Mouse (Mus musculus): ENCODE data around the gene Il3ra.

The Il3ra gene

DNA sequence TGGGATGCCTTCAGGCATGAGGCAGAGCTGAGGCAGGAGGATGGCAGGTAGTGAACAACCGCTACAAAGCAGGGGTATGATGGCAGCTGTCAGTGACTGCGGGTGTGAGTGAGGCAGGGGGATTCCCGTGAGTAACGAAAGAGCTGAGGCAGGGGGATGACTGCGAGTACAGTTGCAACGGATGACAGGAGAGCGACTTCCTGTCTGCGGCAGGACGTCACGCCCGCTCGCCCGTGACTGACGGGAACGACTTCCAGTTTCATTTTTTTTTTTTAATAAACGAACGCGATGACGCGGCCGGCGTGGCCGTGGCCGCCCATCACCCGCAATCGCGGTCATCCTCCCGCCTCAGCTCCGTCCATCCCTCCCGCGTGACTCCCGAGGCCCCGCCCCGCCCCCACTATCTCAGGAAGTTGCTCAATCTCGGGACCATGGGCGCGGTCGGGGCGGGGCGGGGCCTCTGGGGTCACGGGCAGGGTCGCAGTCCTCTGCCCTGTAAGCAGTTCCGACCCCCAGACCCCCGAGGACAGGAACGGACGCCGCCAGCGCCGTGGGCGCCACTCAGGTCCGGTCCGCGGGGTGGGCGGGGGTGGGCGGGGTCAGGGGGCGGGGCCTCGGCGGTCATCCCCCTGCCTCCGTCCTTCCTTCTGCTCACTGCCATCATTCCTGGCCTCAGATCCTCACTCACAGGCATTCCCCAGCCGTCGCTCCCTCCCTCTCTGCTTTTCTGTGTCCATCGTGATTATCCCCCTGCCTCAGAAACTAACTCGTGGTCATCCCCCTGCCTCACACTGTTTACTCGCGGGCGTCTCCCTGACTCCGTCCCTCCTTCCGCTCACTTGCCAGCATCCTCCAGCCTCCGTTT is at the start of gene Il3ra:
Gene Il3ra (plus strand): TSS at position 328 of the 865 bp plus-strand sequence.
- DNase-seq, result peak; percentile 85 to 90

DNA sequence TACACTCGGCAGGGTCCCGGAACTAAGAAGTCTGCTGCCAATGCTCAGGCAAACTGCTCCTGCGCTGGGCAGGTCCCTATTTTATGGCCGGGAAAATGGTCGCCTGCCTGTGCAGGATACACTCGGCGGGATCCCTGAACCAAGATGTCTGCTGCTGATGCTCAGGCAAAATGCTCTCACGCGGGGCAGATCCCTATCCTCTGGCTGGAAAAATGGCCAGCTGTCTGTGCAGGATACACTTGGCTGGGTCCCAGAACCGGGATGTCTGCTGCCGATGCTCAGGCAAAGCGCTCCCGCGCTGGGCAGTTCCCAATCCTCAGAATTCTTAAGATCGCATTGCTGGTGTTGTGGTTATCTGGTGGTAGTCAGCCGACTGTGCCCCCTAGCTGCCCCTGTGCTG is 37.1 kb upstream of the Il3ra start:
- DNase-seq, result no peak

DNA sequence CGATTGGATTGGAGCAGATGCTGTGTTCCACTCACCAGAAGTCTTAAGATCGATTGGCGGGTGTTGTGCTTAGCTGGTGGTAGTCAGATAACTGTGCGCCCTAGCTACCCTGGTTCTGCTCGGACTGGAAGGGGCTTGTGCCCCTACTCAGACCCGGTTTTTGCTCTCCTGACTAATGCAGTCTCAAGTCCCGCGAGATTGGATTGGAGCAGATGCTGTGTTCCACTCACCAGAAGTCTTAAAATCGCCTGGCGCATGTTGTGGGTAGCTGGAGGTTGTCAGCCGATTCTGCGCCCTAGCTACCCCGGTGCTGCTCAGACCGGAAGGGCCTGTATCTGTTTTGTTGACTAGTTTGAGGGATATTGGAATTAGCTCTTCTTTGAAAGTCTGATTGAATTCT is 36.7 kb upstream of the Il3ra start:
- no peak for DNase-seq

DNA sequence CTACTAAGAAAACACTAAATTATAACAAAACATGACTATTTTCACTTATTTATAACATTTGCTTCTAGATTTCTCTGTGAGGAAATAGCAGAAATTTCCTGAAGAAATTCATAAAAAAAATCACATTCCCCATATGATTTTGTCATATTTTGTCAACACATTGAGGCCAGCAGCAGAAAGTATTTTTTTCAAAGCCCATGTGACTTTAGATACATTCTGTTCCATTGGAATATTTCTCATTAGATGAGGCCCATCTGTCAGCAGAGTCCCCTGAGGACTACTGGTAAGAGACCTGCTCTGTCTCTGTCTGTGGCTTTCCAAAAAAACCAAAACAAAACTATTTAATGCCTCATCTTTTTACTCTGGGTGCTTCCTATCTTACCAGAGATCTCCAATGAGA is 23.5 kb upstream of the Il3ra start, which contains the start of gene Olfr31:
Gene Olfr31 (plus strand): TSS at position 301 of the 400 bp plus-strand sequence.
- DNase-seq, result no peak

DNA sequence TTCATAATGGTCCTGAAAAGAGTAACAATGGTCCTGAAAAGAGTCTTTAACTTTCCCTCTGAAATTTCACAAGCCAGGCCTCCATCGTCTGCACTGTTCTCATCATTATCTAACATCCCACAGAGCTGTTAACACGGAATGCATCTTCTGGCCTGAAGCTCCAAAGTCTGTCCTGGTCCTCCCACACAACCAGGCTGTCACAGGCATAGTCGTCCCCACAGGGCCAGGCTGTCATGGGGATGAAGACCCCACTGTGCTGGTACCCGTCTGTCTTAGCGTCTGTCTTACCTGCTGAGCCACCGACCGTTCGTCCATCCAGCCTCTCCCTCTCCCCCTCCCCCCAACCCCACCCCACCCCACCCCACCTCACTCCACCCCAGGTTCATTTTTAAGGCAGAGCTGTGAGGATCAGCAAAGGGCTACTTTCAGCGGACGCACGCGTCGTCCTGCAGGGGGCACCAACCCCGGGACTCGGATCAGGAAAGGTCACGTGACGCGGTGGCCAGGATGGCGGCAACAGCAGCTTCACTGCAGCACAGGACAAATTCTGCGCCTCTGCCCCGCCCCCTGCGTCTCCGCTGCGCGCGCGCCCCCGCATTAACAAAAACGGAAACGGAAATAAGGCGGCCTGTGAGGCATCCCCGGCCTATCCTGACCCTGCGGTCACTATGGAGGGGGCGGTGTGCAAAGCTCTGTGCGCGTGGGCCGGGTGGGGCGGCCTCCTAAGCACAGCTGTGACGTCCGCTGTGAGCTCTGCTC is 783 bp upstream of the Il3ra start:
- peak; percentile 96 to 97 for DNase-seq

DNA sequence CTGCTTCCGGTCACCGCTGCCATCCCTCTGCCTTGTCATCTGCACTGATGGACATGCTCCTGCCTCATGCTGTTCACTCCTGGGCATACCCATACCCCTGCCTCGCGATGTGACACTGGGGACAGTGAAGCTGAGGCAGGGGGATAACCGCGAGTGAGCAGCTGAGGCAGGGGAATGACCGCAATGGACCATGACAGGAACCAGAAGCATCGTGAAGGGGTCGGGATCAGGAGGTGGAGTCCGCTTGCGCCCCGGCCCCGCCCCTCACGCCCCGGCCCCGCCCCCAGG is 682 bp downstream of the Il3ra start:
- DNase-seq, result no peak

DNA sequence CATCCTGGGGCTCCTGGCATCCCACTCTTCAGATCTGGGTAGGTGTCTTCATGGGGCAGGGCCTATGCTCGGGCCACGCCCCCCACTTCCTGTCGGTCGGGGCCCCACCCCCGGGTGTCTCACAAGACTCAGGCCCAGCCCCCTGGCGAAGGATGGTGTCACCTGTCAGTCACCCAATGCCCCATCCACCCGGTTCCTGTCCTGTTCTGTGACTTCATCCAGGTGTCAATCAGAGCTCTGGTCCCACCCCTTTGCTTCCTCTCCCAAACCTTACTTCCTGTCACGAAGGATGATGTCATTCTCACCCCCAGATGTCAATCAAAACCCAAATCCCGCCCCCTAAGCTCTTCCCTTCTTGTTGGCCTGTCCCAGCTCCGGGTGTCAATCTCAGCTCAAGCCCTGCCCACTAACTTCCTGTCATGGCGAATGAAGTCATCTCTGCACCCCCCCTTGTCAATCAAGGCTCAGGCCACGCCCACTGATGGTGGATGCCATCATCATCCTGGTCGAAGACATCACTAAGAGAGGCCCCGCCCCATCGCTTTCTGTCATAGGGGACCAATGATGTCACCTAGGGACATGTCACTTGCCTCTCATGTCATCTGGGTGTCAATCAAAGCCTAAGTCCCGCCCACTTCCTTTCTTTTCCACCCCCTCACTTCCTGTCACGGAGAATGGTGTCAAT is 1.2 kb downstream of the Il3ra start:
- peak; percentile 42 to 50 for DNase-seq

DNA sequence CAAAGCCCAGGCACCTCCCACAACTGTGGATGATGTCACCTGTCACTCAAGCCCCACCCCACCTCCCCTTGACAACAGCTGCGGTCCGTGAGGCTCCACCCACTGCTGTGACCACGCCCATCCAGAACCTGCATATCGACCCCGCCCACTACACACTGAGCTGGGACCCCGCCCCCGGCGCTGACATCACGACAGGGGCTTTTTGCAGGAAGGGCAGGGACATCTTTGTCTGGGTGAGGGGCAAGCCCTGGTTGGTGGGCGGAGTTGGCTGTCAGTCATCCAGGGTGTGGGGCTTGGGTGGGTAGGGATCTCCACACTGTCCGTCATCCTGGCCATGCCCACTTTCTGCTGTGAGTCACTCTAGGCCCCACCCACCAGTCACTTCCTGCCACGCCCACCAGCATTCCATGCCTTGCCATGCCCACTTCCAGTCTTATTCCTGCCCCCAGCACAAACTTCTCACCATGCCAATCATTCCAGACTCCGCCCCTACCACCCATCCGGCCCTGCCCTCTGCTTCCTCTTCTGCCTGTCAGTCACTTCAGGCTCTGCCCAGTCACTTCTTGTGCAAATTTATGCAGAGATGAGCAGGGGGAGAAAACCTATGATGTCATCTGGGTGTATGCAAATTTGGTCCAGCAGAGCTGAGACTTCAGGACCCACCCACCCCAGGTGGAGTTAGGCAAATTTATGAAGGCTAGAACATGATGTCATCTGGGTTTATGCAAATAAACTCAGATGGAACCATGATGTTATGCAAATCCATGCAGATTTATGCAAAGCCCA is 2.0 kb downstream of the Il3ra start:
- DNase-seq, result peak; percentile 40 to 43

DNA sequence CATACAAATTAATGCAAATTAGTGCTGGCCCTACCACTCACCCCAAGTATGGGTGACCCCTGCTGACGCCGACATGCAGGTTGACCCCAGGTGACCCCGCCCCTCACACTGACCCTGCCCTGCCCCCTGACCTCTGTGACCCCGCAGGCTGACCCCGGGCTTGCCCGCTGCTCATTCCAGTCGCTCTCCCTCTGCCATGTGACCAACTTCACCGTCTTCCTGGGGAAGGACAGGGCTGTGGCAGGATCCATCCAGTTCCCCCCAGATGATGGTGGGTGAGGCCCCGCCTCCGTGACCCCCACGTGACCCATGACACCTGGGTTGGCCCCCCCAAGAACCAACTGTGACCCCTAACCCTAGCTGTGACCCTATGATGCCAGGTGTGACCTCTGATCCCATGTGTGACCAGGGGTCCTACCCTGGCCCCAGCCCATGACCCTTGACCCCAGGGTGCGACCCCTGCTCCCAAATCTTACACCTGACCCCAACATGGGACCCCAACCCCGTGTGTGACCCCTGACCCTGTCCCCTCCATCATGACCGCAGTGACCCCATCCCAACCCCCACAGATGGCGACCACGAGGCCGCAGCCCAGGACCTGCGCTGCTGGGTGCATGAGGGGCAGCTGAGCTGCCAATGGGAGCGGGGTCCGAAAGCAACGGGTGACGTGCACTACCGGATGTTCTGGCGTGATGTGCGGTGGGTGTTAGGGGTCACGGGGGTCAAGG is 2.8 kb downstream of the Il3ra start:
- DNase-seq, result peak in 1 of 2 experiments; percentile 28

DNA sequence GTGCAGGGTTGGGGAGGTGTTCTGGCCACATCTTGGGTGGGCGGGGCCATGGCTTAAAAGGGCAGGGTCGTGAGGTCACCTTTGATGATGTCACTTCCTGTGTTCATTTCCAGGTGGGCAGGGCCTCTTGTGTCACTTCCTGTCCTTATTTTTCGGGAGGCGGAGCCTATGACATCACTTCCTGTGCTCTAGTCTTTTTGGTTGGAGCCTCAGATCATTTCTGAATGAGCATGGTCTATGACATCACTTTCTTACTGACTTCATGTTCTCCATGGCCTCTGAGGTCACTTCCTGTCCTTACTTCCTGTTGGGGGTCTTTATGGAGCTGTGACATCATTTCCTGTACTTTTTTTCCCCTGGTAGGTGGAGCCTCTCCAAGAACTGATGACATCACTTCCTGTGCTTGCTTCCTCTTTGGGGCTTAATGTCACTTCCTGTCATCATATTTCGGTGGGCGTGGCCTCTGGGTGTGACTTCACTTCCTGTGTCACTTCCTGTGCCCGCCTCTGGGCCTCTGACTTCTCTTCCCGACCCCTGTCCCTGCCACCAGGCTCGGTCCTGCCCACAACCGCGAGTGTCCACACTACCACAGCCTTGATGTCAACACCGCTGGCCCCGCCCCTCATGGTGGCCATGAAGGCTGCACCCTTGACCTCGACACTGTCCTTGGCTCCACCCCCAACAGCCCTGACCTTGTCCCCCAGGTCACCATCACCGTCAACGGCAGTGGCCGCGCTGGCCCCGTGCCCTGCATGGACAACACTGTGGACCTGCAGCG is 3.6 kb downstream of the Il3ra start:
- DNase-seq, result peak; percentile 16 to 35

DNA sequence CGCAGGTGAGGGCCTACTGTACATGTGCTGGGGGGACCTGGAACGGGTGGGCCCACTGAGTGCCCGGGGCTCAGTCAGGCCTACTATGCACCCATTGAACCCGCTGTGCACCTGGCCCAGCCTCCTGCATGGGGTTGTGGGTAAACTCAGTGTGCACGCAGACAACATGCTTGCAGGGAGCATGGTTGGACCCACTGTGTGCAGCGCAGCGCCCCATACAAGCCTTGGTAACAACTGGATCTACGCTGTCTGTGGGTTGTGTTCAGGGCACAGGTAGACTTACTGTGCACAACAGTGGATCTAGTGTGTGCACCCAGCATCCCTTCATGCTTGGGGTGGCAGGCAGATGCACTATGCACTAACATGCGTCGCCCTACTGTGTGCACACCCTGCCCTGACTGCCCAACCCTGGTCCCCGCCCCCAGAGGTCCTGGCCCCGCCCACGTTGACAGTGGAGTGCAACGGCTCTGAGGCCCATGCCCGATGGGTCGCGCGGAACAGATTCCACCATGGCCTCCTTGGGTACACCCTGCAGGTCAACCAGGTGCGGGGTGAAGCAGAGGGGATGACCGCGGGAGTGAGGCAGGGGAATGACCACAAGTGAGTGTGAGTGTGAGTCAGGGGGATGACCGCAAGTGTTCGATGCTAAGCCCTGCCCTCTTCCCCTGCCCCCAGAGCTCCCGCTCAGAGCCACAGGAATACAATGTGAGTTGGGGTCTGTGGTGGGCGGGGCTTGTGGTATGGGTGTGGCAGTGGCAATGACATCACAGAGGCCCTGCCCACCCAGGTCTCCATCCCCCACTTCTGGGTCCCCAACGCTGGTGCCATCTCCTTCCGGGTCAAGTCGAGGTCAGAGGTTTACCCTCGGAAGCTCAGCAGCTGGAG is 4.4 kb downstream of the Il3ra start:
- DNase-seq, result peak in 1 of 2 experiments; percentile 23

DNA sequence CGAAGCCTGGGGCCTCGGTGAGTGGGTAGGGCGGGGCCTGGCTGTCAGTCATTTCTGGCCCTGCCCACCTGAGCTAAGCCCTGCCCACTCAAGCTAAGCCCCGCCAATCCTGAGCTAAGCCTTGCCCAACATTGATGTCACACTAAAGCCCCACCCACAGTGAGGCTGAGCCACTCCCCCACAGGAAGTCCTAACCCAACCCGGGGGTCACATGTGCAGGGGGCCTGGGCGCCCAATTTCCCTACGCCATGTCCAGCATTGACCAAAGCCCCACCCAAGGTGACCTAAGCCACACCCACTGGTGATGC is 5.0 kb downstream of the Il3ra start:
- DNase-seq, result no peak

DNA sequence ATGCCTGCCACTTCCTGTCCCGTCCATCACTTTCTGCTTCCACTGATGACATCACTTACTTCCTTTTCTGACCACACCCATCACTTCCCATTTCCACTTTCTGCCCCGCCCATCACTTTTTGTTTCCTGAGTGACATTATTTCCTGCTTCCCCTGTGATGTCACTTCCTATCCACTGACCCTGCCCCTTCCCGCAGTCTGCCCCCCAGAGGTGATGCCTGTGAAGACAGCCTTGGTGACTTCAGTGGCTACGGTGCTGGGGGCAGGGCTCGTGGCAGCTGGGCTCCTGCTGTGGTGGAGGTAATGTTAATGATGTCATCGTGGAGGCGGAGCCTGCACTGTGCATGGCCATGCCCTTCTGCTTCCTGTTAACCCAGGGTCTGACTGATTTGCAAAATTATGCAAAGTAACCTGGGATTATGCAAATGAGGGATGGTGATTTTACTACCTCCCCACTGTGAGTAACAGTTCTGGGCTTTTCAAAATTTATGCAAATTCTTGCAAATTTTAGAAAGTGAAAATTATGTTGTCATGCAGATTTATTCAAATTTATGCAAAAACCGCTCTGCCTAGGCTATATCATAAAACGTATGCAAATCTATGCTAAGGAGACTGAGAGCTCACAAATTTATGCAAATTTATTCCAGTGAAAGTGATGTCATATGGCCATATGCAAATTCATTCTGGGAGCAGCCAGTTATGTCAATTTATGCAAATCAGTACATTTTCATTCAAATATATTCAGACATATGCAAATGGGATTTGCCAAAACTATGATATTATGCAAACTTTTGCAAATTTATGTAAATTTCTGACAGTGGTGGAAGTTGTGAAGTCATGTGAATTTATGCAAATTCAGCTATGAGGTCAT is 5.9 kb downstream of the Il3ra start:
- DNase-seq, result peak in 1 of 2 experiments; percentile 23

DNA sequence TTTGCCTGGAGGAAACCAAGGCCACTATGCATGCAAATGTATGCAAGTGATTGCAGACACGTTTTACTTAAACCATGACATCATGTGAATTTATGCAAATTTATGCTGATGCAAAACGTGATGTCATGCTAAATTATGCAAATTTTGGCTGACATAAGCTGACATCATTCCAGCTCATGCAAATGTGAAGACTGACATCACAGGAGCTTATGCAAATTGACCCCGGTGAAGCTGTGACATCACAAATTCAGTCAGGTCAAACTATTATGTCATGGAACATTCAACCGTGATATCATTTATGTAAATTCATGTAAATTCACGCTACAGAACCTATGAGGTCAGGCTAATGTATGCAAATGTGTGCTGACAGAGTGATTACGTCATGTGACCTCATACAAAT is 6.5 kb downstream of the Il3ra start:
- DNase-seq, result no peak

DNA sequence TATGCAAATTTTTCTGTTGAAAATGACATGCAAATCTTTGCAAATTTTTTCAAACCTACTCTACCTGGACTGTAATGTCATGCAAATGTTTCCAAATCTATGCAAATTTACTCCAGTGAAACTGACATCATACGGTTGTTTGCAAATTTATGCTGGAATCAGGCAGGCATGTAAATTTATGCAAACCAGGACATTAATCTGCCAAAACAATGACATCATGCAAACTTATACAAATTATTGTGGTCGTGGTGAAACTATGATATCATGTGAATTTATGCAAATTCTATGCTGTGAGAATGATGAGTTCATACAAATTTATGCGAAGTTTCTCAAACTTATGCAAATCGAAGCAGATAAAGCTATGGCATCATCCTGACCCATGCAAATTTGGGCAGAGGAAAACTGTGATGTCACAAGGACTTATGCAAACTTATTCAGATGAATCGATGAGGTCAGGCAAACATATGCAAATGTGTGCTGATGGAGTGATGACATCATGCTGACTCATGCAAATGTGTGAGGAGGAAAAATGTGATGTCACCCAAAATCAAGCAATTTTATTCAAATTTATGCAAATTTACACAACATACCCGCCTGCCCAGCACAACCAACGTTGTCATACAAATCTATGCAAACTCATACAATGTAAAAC is 7.1 kb downstream of the Il3ra start:
- no peak for DNase-seq

DNA sequence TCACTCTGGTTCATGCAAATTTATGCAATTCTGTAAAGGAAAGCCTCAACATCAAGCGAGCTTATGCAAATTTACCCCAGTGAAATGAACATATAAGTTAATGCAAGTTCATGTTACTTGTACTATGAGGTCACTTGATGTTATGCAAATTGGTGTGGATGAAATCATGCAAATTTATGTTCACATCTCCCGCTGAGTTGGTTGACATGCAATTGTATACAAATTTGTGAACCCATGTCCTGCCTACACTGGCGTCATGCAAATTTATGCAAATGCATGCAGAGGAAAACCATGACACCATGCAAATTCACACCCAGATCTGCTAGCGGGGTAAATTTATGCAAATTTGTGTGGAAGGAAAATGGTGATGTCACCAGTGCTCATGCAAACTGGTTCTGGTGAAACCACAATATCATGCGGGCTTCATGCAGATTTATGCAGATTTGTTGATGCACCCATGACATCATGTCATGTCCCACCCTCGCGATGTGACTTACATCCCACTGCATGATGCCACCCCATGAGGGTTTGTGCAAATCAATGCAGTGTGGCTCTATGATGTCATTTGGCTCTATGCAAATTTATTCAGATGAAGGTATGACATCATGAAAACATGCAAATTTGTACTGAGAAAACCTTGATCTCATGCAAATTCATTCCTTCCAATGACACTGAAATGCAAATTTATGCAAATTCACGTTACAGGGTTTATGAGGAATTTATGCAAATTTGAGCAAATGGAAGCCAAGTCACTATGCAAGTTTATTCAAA is 7.8 kb downstream of the Il3ra start:
- no peak for DNase-seq

DNA sequence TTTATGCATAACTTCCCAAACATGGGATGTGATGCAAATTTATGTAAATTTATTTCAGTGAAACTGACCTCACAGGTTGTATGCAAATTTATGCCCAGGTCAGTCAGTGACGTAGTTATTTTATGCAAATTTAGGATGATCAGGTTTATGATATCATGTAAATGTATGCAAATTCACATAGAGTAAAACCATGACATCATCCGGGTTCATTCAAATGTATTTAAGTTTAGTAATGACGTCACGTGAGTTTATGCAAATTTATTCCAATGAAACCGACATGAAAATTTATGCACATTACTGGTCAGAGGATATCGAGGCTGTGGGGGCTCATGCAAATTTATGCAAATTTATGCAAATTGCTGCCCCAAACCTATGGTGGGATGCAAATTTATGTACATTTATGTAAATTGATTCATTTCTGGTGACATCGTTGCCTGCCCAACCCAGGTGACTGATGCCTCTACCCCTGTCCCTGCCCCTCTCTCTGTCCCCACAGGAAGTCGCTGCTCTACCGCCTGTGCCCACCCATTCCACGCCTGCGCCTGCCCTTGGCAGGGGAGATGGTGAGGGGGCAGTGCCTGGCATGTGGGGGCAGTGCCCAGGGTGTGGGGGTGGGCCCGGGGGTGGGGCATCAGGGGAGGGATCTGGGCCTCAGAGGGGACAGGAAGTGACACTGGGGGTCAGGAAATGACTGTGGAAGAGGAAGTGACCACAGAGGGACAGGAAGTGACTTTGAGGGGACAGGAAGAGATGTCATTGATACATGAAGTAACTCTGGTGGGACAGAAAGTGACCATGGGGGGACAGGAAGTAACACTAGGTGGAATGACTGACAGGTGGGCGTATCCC is 8.7 kb downstream of the Il3ra start:
- DNase-seq, result no peak
